Mouse (Mus musculus) cerebellum, postnatal 10 days (tissue): Measurements from ENCODE around the gene Hsd17b6.

ENCODE experiments used
- DNase-seq, 2 experiments: peaks; one replicate each; pipeline ENCODE4 v3.0.0; 2021; ENCODE audit warnings: mixed read lengths in 2 of 2

Gene Hsd17b6

DNA sequence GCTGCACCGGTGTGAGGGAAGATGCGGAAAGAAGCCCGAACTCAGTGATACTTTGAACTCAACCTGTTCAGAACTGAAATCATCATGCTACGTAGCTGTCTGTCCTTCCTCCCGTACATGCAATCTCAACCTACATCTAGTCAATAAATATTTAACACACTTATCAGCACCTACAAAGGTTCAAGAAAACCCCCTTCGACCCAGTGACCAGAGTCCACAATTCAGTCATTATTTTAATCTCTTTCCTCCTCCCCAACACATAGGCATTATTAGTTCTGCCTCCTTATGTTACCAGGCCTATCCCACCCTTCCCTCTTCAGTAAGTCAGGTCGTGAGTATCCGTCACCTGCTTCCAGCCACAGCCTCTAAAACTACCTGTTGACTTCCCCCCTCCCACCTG is 1.9 kb downstream of the Hsd17b6 start:
- DNase-seq: no peak

DNA sequence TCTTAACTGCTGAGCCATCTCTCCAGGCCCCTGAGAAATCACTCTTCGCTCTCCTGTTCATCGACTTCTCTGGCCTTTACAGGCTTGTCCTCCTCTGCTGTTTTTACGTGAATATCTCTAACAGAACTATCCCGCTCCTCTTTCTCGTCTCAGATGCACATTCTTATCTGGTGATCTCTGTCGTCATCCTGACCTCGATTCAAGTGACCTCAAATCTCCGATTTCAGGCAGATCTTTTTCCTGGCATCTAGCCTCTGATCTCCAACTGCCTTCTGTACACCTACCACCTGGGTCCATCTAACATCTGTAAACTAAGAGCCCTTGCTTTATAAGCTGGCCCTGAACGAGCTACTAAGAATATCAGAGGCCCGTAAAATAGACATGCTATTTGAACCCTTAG is 2.5 kb downstream of the Hsd17b6 start:
- DNase-seq: no peak

DNA sequence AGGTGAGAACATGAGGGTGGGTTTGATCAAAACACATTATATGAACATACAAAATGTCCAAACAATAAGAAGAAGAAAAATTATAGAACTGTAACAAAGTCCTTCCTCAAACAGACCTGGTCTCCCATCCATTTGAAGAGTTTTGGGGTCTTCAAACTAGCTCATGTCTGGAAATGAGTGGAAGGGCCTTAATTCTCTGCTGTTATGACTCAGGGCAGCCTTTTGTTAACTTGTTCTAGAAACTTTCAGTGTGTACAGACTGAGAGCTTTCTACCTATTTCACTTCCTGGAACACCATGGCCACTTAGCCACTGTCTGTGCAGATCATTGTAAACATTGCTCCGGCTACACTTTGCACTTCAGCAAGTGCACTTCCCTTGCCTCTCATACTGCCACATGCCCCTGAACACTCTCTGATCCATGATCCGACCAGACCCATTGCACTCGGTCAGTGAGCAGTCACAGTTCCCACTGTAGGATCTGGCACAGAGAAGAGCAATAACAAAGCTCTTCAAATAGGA is 4.1 kb downstream of the Hsd17b6 start:
- no peak for DNase-seq

DNA sequence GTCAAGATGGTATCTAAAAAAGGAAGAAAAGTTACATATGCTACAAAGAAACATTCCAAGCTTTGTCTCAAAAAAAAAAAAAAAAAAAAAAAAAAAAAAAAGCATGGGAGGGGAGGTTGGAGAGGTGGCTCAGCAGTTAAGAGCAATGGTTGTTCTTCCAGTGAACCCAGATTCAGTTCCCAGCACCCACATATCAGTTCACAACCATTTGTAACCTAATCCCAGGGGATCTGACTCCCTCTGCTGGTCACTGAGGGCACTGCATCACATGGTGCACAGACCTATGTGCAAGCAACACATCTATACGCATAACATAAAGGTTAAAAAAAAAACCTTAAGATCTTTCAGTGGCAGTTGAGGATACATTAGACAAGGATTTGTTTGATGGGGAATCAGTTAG is 9.2 kb downstream of the Hsd17b6 start:
- no peak for DNase-seq

DNA sequence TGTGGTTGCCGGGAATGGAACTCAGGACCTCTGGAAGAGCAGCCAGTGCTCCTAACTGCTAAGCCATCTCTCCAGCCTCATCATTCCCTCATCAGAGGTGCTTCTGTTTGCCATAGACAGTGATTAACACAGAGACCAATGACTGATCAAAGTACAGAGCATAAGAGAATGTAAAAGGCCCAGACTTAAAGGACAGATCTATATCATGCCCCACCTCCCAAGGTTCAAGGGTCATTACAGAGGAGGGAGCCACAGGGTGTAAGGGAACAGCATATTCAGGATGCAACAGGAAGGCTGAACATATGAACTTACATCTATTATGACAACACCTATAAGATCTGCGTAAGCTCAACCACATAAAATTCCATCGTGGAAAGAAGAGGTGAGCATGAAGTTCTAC is 10.7 kb downstream of the Hsd17b6 start:
- no peak for DNase-seq

DNA sequence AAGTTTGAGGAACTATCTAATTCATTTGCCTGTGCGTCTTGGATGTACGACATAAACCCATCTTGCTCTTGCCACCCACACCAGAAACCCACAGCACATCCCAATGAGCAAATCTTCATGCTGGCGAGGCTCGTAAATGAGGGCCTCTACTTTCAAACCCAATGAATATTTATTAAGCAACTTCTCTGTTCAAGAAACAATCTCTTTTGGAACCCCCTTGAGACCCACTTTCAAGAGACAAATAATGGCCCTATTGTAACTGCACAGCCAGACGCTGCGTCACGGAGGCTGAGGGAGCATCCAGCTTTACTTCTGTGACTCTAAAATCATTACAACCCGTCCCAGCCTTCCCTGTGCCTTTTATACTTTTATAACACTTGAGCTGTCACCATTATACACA is 21.8 kb downstream of the Hsd17b6 start:
- DNase-seq: no peak

DNA sequence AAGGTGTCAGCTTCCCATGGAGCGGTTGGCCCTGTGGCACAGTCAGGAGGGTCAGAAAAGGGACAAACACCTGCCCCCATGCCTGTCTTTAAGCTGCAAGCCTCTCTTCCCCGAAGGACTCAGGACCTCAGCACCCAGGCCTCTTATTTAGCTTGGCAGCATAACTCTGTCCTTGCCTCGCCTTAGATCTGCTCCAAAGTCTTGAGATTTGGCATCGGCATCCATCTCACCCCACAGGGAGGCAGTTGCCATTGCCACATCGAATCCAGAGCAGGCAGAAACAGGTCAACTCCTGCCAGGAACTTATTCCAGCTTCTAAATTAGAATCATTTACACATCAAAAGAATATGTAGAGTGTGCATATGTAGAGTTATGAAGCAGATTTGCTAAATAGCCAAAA is 22.8 kb downstream of the Hsd17b6 start:
- peak; percentile 7 to 26 for DNase-seq

DNA sequence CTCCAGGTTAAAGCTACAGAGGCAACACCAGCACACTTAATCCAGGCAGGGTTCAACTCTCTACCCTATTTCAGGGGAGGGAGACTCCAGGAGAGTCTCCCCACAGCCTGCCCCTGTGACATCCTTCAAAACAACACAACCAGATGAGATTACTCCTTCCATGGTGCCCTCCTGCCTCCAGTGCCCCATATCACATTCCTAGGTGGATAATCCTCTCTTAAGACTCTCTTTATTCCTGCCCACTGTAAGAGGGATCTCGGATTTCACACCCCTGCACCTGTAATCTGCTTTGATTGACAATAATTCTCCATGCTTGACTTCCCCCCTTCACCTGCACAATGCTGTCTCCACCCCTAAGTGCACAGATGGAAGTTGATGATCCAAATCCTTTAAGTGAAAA is 31.9 kb downstream of the Hsd17b6 start:
- DNase-seq: no peak

DNA sequence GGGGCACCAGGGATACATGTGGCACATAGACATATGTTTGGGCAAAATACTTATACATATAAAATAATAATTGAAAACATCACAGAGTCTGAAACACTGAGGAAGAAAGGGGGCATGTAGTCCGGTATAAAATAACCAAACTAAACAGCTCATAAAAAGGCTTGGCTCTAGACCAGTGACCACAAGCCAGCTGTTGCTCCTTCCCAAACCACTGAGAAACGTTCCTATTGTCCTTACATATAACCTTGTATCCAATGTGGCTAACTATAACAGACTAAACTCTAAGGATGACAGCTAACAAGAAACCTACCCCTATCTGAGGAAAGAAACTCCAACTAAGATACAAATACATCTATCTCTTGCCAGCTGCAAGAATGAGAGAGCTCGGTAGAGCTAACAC is 33.3 kb downstream of the Hsd17b6 start:
- DNase-seq: no peak

DNA sequence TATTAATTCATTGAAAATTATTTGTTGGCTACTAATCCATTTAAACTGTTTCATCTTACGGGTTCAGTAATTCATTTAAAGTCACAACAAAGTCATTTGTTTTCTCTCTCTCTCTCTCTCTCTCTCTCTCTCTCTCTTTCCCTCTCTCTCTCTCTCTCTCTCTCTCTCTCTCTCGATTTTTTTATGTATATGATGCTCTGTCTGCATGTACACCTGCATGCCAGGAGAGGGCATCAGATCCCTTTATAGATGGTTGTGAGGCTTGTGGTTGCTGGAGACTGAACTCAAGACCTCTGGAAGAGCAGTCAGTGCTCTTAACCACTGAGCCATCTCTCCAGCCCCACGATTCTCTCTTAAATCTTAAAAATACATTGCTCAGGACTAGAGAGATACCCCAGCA is 36.3 kb downstream of the Hsd17b6 start:
- no peak for DNase-seq

DNA sequence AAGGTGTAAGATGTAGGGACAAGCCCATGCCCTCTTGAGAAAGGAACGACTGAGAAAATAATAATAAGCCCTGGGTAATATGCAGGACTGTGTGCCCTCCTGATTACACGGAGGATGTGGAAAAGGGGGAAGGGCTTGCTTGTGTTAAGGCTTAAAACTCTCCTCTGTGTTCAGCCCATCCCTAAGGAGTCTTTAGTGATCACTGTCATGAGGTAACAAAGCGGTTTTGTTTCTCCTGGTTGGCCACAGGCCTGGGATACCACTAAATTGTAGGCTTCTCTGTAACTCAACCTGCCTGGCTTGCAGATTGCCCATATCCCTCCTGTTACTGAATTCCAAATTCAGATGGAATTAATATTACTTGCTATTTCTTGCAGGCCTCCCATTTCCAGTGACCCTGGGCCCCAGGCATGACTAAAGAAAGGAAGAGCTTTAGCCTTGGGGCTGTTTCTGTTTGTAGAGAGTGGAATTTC is 37.0 kb downstream of the Hsd17b6 start:
- DNase-seq: no peak

DNA sequence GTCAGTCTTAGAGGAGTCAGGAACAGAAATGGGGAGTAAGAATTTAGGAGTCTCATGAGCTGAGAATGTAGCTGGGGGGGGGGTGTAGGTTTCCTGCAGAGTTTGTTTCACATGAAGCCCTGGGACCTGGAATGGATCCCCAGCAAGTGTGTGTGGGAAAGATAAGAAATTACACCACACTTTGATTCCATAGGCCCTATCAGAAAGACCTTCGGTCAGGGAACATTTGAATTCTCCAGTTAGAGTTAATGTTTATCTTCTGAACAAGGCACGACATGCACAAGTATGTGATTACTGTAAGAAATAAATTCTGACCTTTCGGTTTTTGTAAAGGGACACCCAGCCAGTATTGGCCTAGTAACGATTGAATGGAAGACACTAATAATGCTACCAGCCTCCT is 37.6 kb downstream of the Hsd17b6 start:
- DNase-seq: no peak

DNA sequence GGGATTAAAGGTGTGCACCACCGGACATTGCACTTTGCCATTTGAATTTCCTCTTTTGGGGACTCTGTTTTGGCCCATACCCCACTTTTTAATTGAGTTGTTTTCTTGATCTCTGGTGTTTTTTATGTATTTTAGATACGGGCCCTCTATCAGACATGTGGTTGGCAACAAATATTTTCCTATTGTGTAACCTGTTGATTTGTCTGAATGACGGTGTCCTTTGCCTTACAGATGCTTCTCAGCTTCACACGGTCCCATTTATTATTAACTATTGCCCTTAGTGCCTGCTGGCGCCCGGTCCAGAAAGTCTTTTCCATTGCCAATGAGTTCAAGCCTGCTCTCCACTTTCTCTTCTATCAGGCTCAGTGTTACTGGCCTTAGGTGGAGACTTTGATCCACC is 40.9 kb downstream of the Hsd17b6 start:
- no peak for DNase-seq

DNA sequence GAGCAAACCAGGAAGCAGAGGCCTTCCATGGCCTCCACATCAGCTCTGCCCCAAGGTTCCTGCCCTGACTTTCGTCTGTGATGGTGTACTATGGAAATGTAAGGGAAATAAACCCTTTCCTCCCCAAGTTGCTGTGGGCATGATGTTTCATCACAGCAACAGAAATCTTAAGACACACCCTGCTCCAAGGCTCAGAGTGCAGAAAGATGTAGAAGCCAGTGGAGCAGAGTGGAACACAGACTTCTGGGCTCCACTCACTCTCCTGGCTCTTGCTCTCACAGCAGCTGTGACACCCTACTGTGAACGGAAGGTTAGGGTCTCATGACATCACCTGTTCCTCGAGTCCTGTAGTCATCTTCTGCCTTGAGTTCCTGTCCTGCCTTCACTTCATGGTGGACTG is 43.4 kb downstream of the Hsd17b6 start:
- no peak for DNase-seq

DNA sequence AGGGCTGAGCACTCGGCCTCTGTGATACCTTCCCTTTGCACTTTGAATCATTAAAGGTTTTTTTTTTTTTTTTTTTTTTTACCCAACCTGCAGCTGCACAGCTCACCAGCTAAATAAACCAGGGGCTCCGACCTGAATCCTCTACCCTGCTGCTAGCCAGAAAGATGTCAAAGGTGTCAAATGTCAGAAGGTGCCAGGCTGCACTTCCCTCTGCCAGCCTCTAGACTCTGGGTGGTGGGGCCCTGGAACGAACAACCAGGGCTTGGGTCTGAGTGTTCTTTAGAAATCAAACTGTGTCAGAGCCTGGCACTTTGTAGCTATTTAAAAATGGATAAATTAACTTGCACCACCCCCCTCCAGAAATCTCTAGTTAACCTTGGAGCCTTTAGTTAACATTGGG is 45.0 kb downstream of the Hsd17b6 start:
- DNase-seq: no peak

DNA sequence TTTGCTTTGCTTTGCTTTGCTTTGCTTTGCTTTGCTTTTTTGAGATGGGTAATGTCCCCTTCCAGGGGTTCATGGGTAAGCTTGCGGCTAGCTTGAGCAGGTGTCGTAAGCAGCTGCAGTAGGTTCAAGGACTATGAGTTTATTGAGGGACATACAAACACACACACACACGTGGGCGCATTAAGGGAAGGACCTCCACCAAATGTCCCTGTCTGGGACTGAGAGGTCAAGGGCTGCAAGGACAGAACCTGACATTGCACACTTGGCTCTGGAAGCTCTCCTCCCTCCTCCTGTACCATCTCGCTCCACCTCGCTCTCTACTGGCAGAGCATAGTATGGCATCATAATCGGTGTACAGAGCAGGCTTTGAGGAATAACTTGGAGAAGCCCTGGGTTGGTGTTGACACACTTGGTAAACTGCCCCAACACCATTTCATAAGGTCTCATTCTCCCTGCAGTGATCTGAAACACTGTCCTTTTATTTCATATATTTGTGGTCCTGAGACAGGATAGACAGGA is 48.2 kb downstream of the Hsd17b6 start:
- no peak for DNase-seq

DNA sequence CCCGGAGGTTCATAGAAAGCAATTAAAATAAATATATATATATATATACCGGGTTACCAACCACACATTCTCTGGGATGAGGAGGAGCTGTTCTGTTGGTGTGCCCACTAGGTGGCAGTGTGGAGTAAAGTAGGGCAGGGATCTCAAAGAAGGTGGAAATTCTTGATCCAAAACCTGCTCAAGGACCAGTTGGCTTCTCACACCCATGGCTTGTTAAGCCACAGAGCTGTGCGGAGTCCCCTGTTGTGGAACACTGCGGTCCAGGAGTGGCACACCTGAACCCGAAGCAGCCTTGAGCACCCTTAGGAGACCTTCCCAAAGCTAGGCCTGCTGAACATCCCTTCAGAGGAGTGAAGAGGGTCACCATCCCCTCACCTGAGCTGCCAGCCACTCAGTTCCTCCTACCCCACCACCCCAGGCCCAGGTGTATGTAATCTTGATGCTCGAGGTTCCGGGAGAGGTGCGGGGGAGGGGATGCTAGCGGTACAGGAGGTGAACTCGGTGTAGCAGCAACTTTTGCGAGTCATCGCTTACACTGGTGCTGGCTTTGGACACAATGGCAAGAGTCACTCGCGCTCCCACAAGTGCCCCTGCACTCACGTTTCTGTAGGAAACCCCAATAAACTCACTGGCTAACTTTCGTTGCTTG is 51.1 kb downstream of the Hsd17b6 start:
- DNase-seq: peak; percentile 92 to 96

DNA sequence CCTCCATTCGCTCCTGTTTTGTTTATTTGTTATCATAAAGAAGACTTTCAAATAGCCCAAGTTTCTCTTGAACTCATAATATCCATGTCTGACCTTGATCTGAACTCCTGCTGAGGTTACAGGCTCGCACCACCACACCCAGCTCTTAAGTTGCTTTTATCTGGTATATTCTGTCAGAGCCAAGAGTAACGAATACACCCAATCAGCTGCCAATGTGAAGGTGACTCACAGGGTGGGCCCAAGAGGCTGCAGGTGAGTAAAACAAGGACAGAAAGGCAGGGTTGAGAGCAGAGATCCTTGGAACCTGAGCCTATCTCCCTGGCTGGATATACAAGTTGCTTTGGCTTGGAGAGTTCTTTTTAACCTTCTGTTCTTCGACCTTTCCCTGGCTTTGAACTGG is 52.4 kb downstream of the Hsd17b6 start:
- DNase-seq: no peak

DNA sequence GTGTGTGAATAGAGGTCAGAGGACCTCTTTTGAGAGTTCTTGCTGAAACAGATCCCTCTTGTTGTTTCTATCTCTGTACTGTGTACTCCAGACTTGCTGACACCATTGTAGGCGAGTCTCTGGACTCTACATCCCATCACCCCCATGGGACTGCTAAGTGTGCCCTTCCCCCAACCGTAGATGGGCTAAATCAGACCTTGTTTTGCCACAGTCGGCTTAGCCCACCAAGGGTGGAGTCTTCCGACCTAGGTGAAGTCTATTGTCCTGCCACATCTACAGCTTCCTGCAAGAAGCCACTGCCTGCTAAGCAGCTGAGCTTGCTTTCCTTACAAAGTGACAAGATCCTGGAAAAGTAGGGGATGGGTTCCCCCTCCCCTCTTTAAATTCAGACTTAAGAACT is 55.6 kb downstream of the Hsd17b6 start:
- no peak for DNase-seq

DNA sequence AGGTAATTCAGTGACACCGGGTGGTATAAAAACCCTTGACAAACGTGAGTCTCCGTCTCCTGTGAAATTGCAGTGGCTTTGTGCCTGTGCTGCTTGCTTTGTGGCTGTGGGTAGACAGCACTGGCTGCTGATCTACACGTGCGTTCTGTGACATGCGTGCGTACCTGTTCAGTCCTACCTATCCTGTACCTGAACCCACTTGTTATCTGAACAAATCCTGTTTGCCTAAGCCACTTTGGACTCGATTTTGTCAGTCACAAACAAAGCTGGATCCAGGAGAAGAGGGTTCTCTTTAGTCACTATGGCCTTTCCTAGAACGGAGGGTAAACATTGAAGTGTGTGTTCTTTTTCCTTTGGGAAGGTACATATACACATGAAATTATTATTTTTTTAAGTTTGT is 56.0 kb downstream of the Hsd17b6 start:
- DNase-seq: no peak

DNA sequence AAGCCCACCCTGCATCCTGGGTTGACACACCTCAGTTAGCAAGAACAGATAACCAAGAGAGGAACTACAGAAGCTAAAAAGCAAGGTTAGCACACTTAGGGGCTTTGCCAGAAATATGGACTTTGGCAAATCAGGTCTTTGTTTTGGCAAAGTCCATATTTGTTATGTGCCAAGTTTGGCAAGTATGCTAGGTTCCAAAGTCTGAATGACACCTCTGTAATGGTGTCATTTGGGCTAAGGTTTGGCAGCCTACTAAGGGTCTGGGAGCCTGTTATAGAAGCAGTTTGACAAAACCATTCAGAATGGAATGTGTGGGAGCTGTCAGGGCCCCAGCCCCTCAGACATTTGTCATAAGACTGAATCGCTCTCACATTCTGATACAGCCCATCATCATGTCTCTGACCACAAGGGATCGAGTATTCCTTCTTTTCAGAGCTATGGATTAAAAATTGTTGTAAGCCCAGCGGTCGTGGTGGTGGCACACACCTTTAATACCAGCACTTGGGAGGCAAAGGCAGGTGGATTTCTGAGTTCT is 57.7 kb downstream of the Hsd17b6 start:
- no peak for DNase-seq

DNA sequence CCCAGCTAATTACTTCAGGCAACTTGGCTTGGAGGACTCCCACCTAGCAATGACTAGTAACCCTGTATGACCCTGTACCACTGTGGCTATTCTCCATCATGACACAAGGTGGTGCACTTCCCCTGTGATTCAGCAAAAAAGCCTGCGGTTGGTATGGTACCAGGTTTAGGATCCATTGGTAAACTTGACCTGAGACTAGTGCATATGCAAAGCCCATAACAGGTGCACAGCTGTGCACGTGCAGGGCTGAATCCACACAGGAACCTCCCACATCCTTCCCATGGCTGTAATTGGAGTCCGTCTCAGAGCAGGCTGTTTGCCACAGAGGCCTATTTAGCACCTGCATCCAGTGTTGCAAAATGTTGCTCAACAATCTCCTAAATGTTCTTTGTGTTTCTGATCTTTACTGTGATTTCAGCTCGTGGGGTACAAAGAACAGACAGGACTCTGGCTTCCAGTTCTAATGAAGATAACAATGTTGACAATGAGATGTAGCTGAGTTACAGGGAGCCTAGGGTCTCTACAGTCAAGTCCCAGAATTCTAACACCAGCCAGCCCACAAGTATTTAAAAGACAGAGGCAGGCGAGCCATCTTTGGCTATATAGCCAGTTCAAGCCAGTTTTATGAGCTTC is 61.9 kb downstream of the Hsd17b6 start:
- peak; percentile 67 to 70 for DNase-seq
